Mouse (Mus musculus) ES-E14 (cell line): ENCODE results near the gene Lyrm7.

Experiments used
- CHD2 ChIP-seq: IDR thresholded peaks from 2 replicates; pipeline ENCODE4 v1.6.1; 2014; ENCODE audit warnings: mild to moderate bottlenecking, low read depth, low read length, inconsistent platforms
- HCFC1 ChIP-seq: IDR thresholded peaks from 2 replicates; pipeline ENCODE4 v1.6.1; 2012; ENCODE audit warnings: low read length, inconsistent platforms, borderline replicate concordance; ENCODE audit not compliant: insufficient read depth
- MAFK ChIP-seq: IDR thresholded peaks from 2 replicates; pipeline ENCODE4 v1.6.1; 2014; ENCODE audit warnings: mild to moderate bottlenecking, low read depth, low read length, inconsistent platforms; ENCODE audit not compliant: insufficient read depth
- ZNF384 ChIP-seq: IDR thresholded peaks from 2 replicates; pipeline ENCODE4 v1.6.1; 2012; ENCODE audit warnings: low read depth, low read length, inconsistent platforms

DNA sequence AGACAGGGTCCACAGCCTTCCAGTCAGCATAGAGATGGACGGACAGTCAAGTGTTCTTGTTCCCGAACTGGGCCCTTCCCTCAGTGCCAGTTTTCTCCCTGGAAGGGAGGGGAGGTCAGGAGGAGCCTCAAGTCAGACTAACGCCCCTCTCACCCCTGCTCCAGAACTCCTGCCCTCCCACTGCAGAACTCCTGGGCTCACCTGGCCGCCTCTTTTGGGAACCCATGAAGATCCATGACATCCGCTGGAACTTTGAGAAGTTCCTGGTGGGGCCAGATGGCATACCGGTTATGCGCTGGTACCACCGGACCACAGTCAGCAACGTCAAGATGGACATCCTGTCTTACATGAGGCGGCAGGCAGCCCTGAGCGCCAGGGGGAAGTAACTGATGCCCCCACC, 48.6 kb upstream of the Lyrm7 start:
- no peak for TF ChIP-seq MAFK
- TF ChIP-seq ZNF384: no peak
- TF ChIP-seq CHD2: no peak
- no peak for TF ChIP-seq HCFC1
